Mouse (Mus musculus) MEL (cell line): ENCODE measurements around the gene Isoc2b. TPM values are rescaled to one million over a fixed set of nuclear protein-coding genes. Genes with fewer than 3 reads are reported as not detected.

Experiments used
- DNase-seq: peaks from one replicate; pipeline ENCODE4 v3.0.0; 2011; ENCODE audit warnings: low read depth, low spot score
- H3K27ac ChIP-seq: 2 replicates; pipeline ENCODE4 v1.5.1; 2012; ENCODE audit warnings: low read depth, mild to moderate bottlenecking, control low read depth, low read length, moderate library complexity; ENCODE audit not compliant: control insufficient read depth
- H3K27me3 ChIP-seq, 2 experiments: fragments of 150-350 bp in 1 of 2; sonication (generic) in 1 of 2; 2 replicates each; pipeline ENCODE4 v1.6.1; 2012; ENCODE audit warnings: low read length in 2 of 2, mild to moderate bottlenecking in 2 of 2, improper control_type of control experiment in 1 of 2, moderate library complexity in 1 of 2; ENCODE audit not compliant: insufficient read depth in 2 of 2, control insufficient read depth in 1 of 2
- H3K36me3 ChIP-seq, 2 experiments: 2 replicates each; pipeline ENCODE4 v1.6.1; 2012 to 2014; ENCODE audit warnings: low read length in 2 of 2, improper control_type of control experiment in 1 of 2, inconsistent platforms in 1 of 2, mild to moderate bottlenecking in 1 of 2; ENCODE audit not compliant: insufficient read depth in 2 of 2, control insufficient read depth in 1 of 2
- H3K4me1 ChIP-seq, 2 experiments: fragments of 150-350 bp in 1 of 2; sonication (generic) in 1 of 2; 2 replicates each; pipeline ENCODE4 v1.6.1; 2012; ENCODE audit warnings: low read length in 2 of 2, improper control_type of control experiment in 1 of 2, mild to moderate bottlenecking in 1 of 2; ENCODE audit not compliant: insufficient read depth in 2 of 2, control insufficient read depth in 1 of 2
- H3K4me3 ChIP-seq, 2 experiments: fragments of 150-350 bp in 1 of 2; sonication (generic) in 1 of 2; 2 replicates each; pipeline ENCODE4 v1.5.1; 2012; ENCODE audit warnings: low read depth in 2 of 2, low read length in 2 of 2, mild to moderate bottlenecking in 2 of 2, moderate library complexity in 2 of 2, control low read depth in 1 of 2, improper control_type of control experiment in 1 of 2; ENCODE audit not compliant: control insufficient read depth in 1 of 2, insufficient read depth in 1 of 2
- H3K79me2 ChIP-seq: 2 replicates; pipeline ENCODE4 v1.6.1; 2012; ENCODE audit warnings: mild to moderate bottlenecking, low read length, moderate library complexity; ENCODE audit not compliant: control insufficient read depth, poor library complexity, insufficient read depth
- H3K9ac ChIP-seq: 2 replicates; pipeline ENCODE4 v1.6.1; 2012; ENCODE audit warnings: low read depth, mild to moderate bottlenecking, control low read depth, low read length, moderate library complexity; ENCODE audit not compliant: control insufficient read depth, poor library complexity, severe bottlenecking
- H3K9me3 ChIP-seq: fragments of 150-350 bp; sonication (generic); replicated peaks from 2 replicates; pipeline ENCODE4 v1.6.1; 2012; ENCODE audit warnings: mild to moderate bottlenecking, low read length, improper control_type of control experiment, moderate library complexity; ENCODE audit not compliant: insufficient read depth
- BHLHE40 ChIP-seq: IDR thresholded peaks from 2 replicates; pipeline ENCODE4 v1.6.1; 2012; ENCODE audit warnings: low read depth, mild to moderate bottlenecking, inconsistent platforms, low read length, improper control_type of control experiment, borderline replicate concordance
- CTCF ChIP-seq, 3 experiments: IDR thresholded peaks in 2 of 3; conservative IDR thresholded peaks in 1 of 3; 2 replicates each; pipeline ENCODE4 v1.5.1; 2011 to 2012; ENCODE audit warnings: low read length in 3 of 3, low read depth in 2 of 3, mild to moderate bottlenecking in 2 of 3, improper control_type of control experiment in 1 of 3, inconsistent platforms in 1 of 3, mixed read lengths in 1 of 3, moderate library complexity in 1 of 3; ENCODE audit not compliant: control insufficient read depth in 1 of 3, insufficient read depth in 1 of 3, poor library complexity in 1 of 3, severe bottlenecking in 1 of 3
- ELF1 ChIP-seq: IDR thresholded peaks from 2 replicates; pipeline ENCODE4 v1.6.1; 2014; ENCODE audit warnings: low read depth, mild to moderate bottlenecking, inconsistent platforms, low read length, improper control_type of control experiment, moderate library complexity
- GABPA ChIP-seq: IDR thresholded peaks from 2 replicates; pipeline ENCODE4 v1.6.1; 2012; ENCODE audit warnings: low read depth, mild to moderate bottlenecking, inconsistent platforms, low read length, improper control_type of control experiment, moderate library complexity
- GATA1 ChIP-seq: IDR thresholded peaks from 2 replicates; pipeline ENCODE4 v1.6.1; 2011; ENCODE audit warnings: low read depth, low read length, improper control_type of control experiment
- HCFC1 ChIP-seq: IDR thresholded peaks from 2 replicates; pipeline ENCODE4 v1.6.1; 2012; ENCODE audit warnings: low read depth, mild to moderate bottlenecking, inconsistent platforms, low read length, improper control_type of control experiment, moderate library complexity
- JUND ChIP-seq: IDR thresholded peaks from 2 replicates; pipeline ENCODE4 v1.6.1; 2011; ENCODE audit warnings: low read depth, mild to moderate bottlenecking, improper control_type of control experiment, low read length
- KAT2A ChIP-seq: conservative IDR thresholded peaks from 2 replicates; pipeline ENCODE4 v1.6.1; 2012; ENCODE audit warnings: low read depth, low read length, improper control_type of control experiment, inconsistent platforms
- MAFK ChIP-seq: IDR thresholded peaks from 2 replicates; pipeline ENCODE4 v1.6.1; 2011; ENCODE audit warnings: low read depth, mild to moderate bottlenecking, low read length, improper control_type of control experiment, borderline replicate concordance
- MXI1 ChIP-seq: IDR thresholded peaks from 2 replicates; pipeline ENCODE4 v1.6.1; 2011; ENCODE audit warnings: mild to moderate bottlenecking, low read depth, low read length, improper control_type of control experiment
- MYB ChIP-seq: IDR thresholded peaks from 2 replicates; pipeline ENCODE4 v1.6.1; 2011; ENCODE audit warnings: mild to moderate bottlenecking, low read depth, low read length, improper control_type of control experiment
- NELFE ChIP-seq: IDR thresholded peaks from 2 replicates; pipeline ENCODE4 v1.6.1; 2011; ENCODE audit warnings: low read depth, low read length, improper control_type of control experiment
- NRF1 ChIP-seq: IDR thresholded peaks from 2 replicates; pipeline ENCODE4 v1.6.1; 2014; ENCODE audit warnings: low read depth, mild to moderate bottlenecking, inconsistent platforms, low read length, improper control_type of control experiment, moderate library complexity; ENCODE audit not compliant: poor library complexity, insufficient read depth, severe bottlenecking
- POLR2A ChIP-seq, 2 experiments: IDR thresholded peaks; 2 replicates each; pipeline ENCODE4 v1.6.1; 2011 to 2012; ENCODE audit warnings: low read length in 2 of 2, mild to moderate bottlenecking in 2 of 2, control low read depth in 1 of 2, improper control_type of control experiment in 1 of 2, low read depth in 1 of 2, moderate library complexity in 1 of 2; ENCODE audit not compliant: control insufficient read depth in 1 of 2, insufficient read depth in 1 of 2, poor library complexity in 1 of 2
- SMC3 ChIP-seq: IDR thresholded peaks from 2 replicates; pipeline ENCODE4 v1.6.1; 2011; ENCODE audit warnings: low read depth, low read length, improper control_type of control experiment
- TBP ChIP-seq: IDR thresholded peaks from 2 replicates; pipeline ENCODE4 v1.8.0; 2011; ENCODE audit warnings: low read depth, low read length, improper control_type of control experiment
- UBTF ChIP-seq: IDR thresholded peaks from 2 replicates; pipeline ENCODE4 v1.6.1; 2012; ENCODE audit warnings: low read depth, mild to moderate bottlenecking, inconsistent platforms, low read length, improper control_type of control experiment, moderate library complexity, borderline replicate concordance; ENCODE audit not compliant: insufficient read depth
- ZKSCAN1 ChIP-seq: IDR thresholded peaks from 2 replicates; pipeline ENCODE4 v1.6.1; 2012; ENCODE audit warnings: low read depth, mild to moderate bottlenecking, inconsistent platforms, low read length, improper control_type of control experiment, moderate library complexity
- ZMIZ1 ChIP-seq: IDR thresholded peaks from 2 replicates; pipeline ENCODE4 v1.6.1; 2012; ENCODE audit warnings: low read depth, mild to moderate bottlenecking, inconsistent platforms, low read length, improper control_type of control experiment, moderate library complexity
- polyA plus RNA-seq, 2 experiments: library from polyadenylated mRNA; stranded (reverse) in 1 of 2; unstranded in 1 of 2; fragments of >175 nt in 1 of 2; fragments of >200 nt in 1 of 2; gene quantifications; 2 replicates each; pipeline versions ENCODE4 v1.2.1 to v1.2.4; 2012; ENCODE audit warnings: low replicate concordance in 2 of 2, low read depth in 1 of 2; ENCODE audit not compliant: insufficient read length in 2 of 2, insufficient read depth in 1 of 2, missing spikeins in 1 of 2
- total RNA-seq: library from RNA; depleted of rRNA; stranded (reverse); fragments of 300-350 nt; gene quantifications from 2 replicates; pipeline ENCODE4 v1.2.3, GENCODE M21; 2012; rRNA removed

Gene Isoc2b
- total RNA-seq: 2.6 and 2.8 TPM in 2 replicates
- polyA plus RNA-seq: 1 to 10 TPM in 1 of 2 experiments, not detected in 1; 3.0 TPM

GRCm38 (mm10) chr7:4870133-4870532 lies at the start of gene Isoc2b:
Isoc2b (minus strand) TSS chr7:4870258.
- H3K79me2 ChIP-seq: no peaks in the 10 kb centered on the region; the same call in 1 of the 2 replicates
- H3K4me3 ChIP-seq: no peak within 1 kb of the TSS
- H3K27me3 ChIP-seq: no peaks in the 10 kb centered on the region
- H3K9ac ChIP-seq: no peak within 1 kb of the TSS
- no peaks in the 10 kb centered on the region for H3K9me3 ChIP-seq
- H3K36me3 ChIP-seq: no peaks in the 10 kb centered on the region; a peak in 1 of 4 replicates
- peak in 1 of 3 experiments; percentile 35; a peak in 3 of 6 replicates for TF ChIP-seq CTCF (IDR thresholded peaks at IDR 0.05 in 2 of 3, conservative IDR thresholded peaks at IDR 0.05 in 1 of 3; ENCODE audit: control insufficient read depth in 1 of 3, insufficient read depth in 1 of 3, low read depth in 2 of 3, low read length in 3 of 3, poor library complexity in 1 of 3, severe bottlenecking in 1 of 3)
- TF ChIP-seq BHLHE40: no peak
- TF ChIP-seq SMC3: peak; percentile 29; the same call in 1 of the 2 replicates
- DNase-seq: peak; percentile 29
- no peak within 1 kb of the TSS for H3K27ac ChIP-seq
- H3K4me1 ChIP-seq: no peaks in the 10 kb centered on the region

- H3K4me3 ChIP-seq: no peak overlapping the region
- peaks cover 0 to 4% of the 10 kb centered on the region in 2 experiments; a peak in 2 of 4 replicates for H3K36me3 ChIP-seq
- H3K79me2 ChIP-seq: peaks cover 6% of the 10 kb centered on the region
- no peaks in the 10 kb centered on the region for H3K9me3 ChIP-seq
- no peak overlapping the region for H3K9ac ChIP-seq
- H3K4me1 ChIP-seq: 0 out of 4 replicates have a peak, but pooled peaks cover 0 to 3% of the 10 kb centered on the region in 2 experiments
- no peak for DNase-seq
- H3K27me3 ChIP-seq: no peaks in the 10 kb centered on the region
- TF ChIP-seq GABPA (no peak), UBTF (no peak), CTCF (IDR thresholded peaks at IDR 0.05 in 2 of 3, conservative IDR thresholded peaks at IDR 0.05 in 1 of 3; ENCODE audit: control insufficient read depth in 1 of 3, insufficient read depth in 1 of 3, low read depth in 2 of 3, low read length in 3 of 3, poor library complexity in 1 of 3, severe bottlenecking in 1 of 3) (no peak)
- TF ChIP-seq, all 39 proteins: peak for 0
- H3K27ac ChIP-seq: no peak overlapping the region
Measured at GRCm38 (mm10) chr7:4919096-4919495, 49.0 kb upstream of the Isoc2b start.

- H3K9ac ChIP-seq: no peak overlapping the region
- 0 out of 4 replicates have a peak, but pooled peaks cover 0 to 5% of the 10 kb centered on the region in 2 experiments for H3K4me1 ChIP-seq
- H3K4me3 ChIP-seq: no peak overlapping the region
- peaks cover 0 to 4% of the 10 kb centered on the region in 2 experiments; a peak in 2 of 4 replicates for H3K36me3 ChIP-seq
- H3K9me3 ChIP-seq: no peaks in the 10 kb centered on the region
- H3K27me3 ChIP-seq: no peaks in the 10 kb centered on the region
- peaks cover 6% of the 10 kb centered on the region for H3K79me2 ChIP-seq
- H3K27ac ChIP-seq: no peak overlapping the region
- no peak for DNase-seq
- no peak for TF ChIP-seq ZKSCAN1
- no peak for TF ChIP-seq POLR2A (IDR thresholded peaks at IDR 0.05; ENCODE audit: control insufficient read depth in 1 of 2, insufficient read depth in 1 of 2, low read depth in 1 of 2, low read length in 2 of 2, poor library complexity in 1 of 2)
- TF ChIP-seq MXI1: no peak
- no peak for TF ChIP-seq MYB
- no peak for TF ChIP-seq KAT2A
- TF ChIP-seq ELF1: no peak
- TF ChIP-seq NRF1: no peak
- no peak for TF ChIP-seq MAFK
- TF ChIP-seq TBP: no peak
- no peak for TF ChIP-seq NELFE
- TF ChIP-seq GATA1: no peak
- no peak for TF ChIP-seq ZMIZ1
- no peak for TF ChIP-seq HCFC1
- no peak for TF ChIP-seq JUND
Measured at GRCm38 (mm10) chr7:4918681-4919080, 48.6 kb upstream of the Isoc2b start.
